Mouse (Mus musculus): ENCODE data around the gene Scml4. TPM values are rescaled to one million over a fixed set of nuclear protein-coding genes. Genes with fewer than 3 reads are reported as not detected.

The Scml4 gene
- polyA plus RNA-seq, 1 experiment = not detected

DNA sequence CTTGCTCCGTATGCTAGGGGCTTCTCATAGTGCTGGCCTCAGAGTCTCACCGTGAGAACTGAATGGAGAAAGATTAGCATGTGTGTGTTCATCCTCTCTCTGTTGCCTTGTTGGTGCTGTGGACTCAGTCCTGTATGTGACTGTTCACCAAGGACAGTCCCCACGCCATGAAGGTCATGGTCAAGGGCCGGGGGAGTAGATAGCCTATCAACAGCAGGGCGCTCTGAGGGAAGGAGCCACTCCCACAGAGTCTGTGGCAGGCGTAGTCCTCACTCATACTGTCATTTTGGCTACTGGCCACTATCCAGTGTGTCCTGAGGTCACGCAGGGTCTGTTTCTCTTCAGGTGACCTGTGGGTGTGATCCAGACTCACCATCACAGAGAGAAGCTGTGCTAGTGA, 34.5 kb downstream of the Scml4 start:
- Histone ChIP-seq H3K27ac (ENCODE audit: insufficient read depth, low read depth, low read length) (no peak overlapping the region), H3K4me3 (ENCODE audit: insufficient read depth, low read length) (no peak overlapping the region), H3K4me1 (ENCODE audit: control insufficient read depth, insufficient read depth, low read length) (peaks cover 4% of the 10 kb centered on the region; the same call in 1 of the 2 replicates)
- no peak for TF ChIP-seq POLR2A (IDR thresholded peaks at IDR 0.05; ENCODE audit: borderline replicate concordance, low read depth, low read length)
- no peak for TF ChIP-seq CTCF (IDR thresholded peaks at IDR 0.05; ENCODE audit: low read depth, low read length)

DNA sequence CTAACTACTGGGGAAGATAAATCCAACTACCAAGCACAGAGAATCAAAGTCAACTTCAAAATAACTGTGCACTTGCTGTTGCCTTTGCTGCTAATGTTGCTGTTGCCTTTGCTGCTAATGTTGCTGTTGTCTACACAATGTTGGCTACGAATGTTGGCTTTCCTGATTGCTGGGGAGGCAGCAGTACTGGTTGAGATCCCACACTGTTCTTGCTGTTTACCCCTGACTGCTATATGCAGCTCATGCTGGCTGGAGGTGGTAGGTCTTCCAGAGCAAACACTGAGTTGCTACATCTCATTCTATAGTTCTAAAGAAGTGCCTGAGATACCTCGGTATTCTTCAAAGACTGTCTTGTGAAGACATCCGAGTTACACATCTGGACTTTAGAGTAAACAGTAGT, 36.5 kb downstream of the Scml4 start:
- no peak overlapping the region for H3K4me3 ChIP-seq (ENCODE audit: insufficient read depth, low read length)
- peaks cover 4% of the 10 kb centered on the region; the same call in 1 of the 2 replicates for H3K4me1 ChIP-seq (ENCODE audit: control insufficient read depth, insufficient read depth, low read length)
- no peak for TF ChIP-seq POLR2A (IDR thresholded peaks at IDR 0.05; ENCODE audit: borderline replicate concordance, low read depth, low read length)
- no peak for TF ChIP-seq CTCF (IDR thresholded peaks at IDR 0.05; ENCODE audit: low read depth, low read length)
- no peak overlapping the region for H3K27ac ChIP-seq (ENCODE audit: insufficient read depth, low read depth, low read length)

DNA sequence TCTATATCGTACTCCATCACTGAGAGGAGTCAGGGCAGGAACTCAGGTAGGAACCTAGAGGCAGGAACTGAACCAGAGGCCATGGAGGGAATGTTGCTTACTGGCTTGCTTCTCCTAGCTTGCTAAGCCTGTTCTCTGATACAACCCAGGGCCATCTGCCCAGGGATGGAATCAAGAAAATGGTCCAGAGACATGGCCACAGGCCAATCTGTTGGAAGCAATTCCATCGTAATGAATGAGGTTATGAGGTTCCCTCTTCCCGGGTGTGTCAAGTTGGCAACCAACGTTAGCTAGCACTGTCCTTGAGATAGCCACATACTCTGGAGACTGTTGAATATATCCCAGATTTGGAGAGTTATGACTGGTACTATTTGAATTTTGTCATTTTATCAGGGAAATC, 37.0 kb downstream of the Scml4 start:
- TF ChIP-seq CTCF (IDR thresholded peaks at IDR 0.05; ENCODE audit: low read depth, low read length) = no peak
- TF ChIP-seq POLR2A (IDR thresholded peaks at IDR 0.05; ENCODE audit: borderline replicate concordance, low read depth, low read length) = no peak
- Histone ChIP-seq H3K27ac (ENCODE audit: insufficient read depth, low read depth, low read length) (no peak overlapping the region), H3K4me3 (ENCODE audit: insufficient read depth, low read length) (no peak overlapping the region), H3K4me1 (ENCODE audit: control insufficient read depth, insufficient read depth, low read length) (peaks cover 4% of the 10 kb centered on the region; the same call in 1 of the 2 replicates)

DNA sequence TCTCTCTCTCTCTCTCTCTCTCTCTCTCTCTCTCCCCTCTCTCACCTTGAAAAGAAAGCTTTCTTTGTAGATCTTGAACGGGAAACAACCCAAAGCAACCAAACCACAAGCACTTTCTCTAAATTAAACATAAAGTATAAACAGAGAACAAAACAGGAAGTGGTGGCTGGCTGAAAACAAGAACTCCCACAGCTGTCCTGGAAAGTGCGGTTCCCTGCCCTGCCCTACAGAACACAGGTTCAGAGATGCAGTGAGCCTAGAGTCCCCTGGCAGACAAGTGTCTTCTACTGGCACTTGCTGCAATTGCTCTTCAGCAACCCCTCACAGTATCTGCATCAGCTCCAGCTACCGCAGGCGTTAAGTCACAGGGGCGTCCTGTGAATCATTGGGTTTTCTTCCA, 37.5 kb downstream of the Scml4 start:
- Histone ChIP-seq H3K4me3 (ENCODE audit: insufficient read depth, low read length) (no peak overlapping the region), H3K27ac (ENCODE audit: insufficient read depth, low read depth, low read length) (no peak overlapping the region), H3K4me1 (ENCODE audit: control insufficient read depth, insufficient read depth, low read length) (peaks cover 4% of the 10 kb centered on the region; the same call in 1 of the 2 replicates)
- TF ChIP-seq CTCF (IDR thresholded peaks at IDR 0.05; ENCODE audit: low read depth, low read length) (no peak), POLR2A (IDR thresholded peaks at IDR 0.05; ENCODE audit: borderline replicate concordance, low read depth, low read length) (no peak)

DNA sequence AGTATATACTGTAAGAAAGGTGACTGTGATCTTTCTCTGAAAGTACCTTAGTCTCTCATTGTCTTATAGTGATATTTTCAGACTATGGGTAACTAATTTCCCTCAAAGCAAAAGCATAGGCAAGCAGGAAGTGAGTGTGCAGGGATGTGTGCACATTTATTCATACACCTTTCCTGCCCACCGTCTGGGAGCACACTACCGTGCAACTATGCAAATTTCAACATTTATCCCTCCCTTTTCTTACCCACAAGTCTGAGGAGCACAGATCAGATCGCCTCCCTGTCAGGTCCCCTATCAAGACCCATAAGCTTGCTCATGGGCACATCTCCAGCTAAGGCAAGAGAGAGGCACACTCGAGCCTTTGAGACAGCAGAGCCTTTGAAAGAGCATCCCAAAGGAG, 41.2 kb downstream of the Scml4 start:
- Histone ChIP-seq H3K4me3 (ENCODE audit: insufficient read depth, low read length) (no peak overlapping the region), H3K4me1 (ENCODE audit: control insufficient read depth, insufficient read depth, low read length) (peaks cover 4% of the 10 kb centered on the region; the same call in 1 of the 2 replicates), H3K27ac (ENCODE audit: insufficient read depth, low read depth, low read length) (no peak overlapping the region)
- no peak for TF ChIP-seq CTCF (IDR thresholded peaks at IDR 0.05; ENCODE audit: low read depth, low read length)
- TF ChIP-seq POLR2A (IDR thresholded peaks at IDR 0.05; ENCODE audit: borderline replicate concordance, low read depth, low read length) = no peak

DNA sequence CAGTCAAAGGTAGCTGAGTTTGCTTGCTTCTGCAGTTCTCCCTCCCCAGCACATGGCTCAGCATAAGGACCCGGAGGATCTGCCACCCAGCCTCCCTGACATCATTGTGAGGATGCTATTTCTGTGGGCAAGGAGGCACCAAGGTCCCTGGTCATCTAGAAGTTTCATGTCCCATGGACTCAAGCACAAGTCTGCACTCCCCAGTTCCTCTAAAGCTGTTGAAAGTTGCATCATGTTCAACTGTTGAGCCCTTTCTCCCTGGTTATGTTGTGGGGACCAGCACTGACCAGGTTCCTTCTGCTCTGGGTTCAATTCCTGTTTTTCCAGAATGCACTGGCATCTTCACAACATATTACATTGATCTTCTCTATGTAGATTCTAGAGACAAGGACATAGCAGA, 42.9 kb downstream of the Scml4 start:
- H3K4me1 ChIP-seq (ENCODE audit: control insufficient read depth, insufficient read depth, low read length) = peaks cover under 1% of the 10 kb centered on the region; the same call in 1 of the 2 replicates
- no peak overlapping the region for H3K27ac ChIP-seq (ENCODE audit: insufficient read depth, low read depth, low read length)
- H3K4me3 ChIP-seq (ENCODE audit: insufficient read depth, low read length) = no peak overlapping the region
- TF ChIP-seq POLR2A (IDR thresholded peaks at IDR 0.05; ENCODE audit: borderline replicate concordance, low read depth, low read length) (no peak), CTCF (IDR thresholded peaks at IDR 0.05; ENCODE audit: low read depth, low read length) (no peak)

DNA sequence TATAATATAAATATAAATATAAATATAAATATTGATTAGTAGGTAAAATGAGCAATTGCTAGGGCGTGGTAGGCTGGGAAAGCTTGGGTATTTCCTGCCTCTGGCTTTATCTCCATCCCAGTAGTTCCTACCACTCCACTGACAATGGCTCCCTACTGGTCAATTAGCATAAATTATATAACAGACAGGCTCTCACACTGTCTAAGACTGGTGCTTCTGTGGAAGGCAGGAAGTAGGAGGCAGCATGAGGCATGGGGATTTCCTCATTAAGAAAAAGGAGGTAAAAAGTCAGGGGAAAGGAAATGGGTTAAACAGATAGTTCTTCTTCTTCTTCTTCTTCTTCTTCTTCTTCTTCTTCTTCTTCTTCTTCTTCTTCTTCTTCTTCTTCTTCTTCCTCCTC, 48.4 kb downstream of the Scml4 start:
- TF ChIP-seq CTCF (IDR thresholded peaks at IDR 0.05; ENCODE audit: low read depth, low read length) = no peak
- no peak for TF ChIP-seq POLR2A (IDR thresholded peaks at IDR 0.05; ENCODE audit: borderline replicate concordance, low read depth, low read length)
- Histone ChIP-seq H3K4me1 (ENCODE audit: control insufficient read depth, insufficient read depth, low read length) (no peaks in the 10 kb centered on the region), H3K4me3 (ENCODE audit: insufficient read depth, low read length) (no peak overlapping the region), H3K27ac (ENCODE audit: insufficient read depth, low read depth, low read length) (no peak overlapping the region)

DNA sequence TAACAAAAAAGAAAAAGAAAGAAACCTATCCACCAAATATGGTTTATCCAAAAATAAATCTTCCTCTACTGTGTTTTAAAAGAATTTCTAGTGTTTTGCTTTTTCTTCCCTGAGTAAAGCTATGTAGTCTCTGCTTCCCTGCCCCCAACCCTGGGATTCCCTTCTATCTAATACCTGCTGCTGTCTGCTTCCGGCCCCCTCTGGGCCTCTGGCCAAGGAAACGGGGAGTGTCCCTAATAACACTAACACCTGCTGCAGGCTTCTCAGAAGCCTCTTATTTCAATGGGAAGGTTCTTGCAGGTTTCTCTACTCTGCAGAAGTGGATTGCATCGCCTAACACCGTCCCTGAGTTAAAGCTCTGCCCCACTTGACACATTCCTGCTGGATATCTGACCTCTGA, 50.4 kb downstream of the Scml4 start:
- Histone ChIP-seq H3K27ac (ENCODE audit: insufficient read depth, low read depth, low read length) (no peak overlapping the region), H3K4me1 (ENCODE audit: control insufficient read depth, insufficient read depth, low read length) (0 out of 2 replicates have a peak, but pooled peaks cover 2% of the 10 kb centered on the region), H3K4me3 (ENCODE audit: insufficient read depth, low read length) (no peak overlapping the region)
- TF ChIP-seq POLR2A (IDR thresholded peaks at IDR 0.05; ENCODE audit: borderline replicate concordance, low read depth, low read length) = no peak
- TF ChIP-seq CTCF (IDR thresholded peaks at IDR 0.05; ENCODE audit: low read depth, low read length) = no peak

DNA sequence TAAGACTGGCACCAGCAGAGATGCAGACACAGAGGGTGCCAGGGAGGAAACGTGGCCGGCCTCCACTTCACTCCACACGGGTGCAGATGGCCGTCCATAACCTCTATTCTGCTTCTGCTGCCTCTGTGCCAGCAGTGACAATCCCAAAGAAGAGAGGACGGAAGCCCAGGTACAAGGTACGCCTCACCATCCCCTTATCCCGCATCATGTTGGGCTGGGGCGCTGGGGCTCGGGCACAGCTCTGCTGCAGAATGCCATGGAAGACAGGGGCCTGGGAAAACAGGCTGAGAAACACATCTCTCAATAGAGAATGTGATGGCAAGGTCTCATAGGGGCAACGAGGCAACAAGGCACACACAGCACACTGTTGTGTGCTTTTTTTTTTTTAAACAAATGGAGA, 51.9 kb downstream of the Scml4 start:
- H3K4me3 ChIP-seq (ENCODE audit: insufficient read depth, low read length) = no peak overlapping the region
- TF ChIP-seq CTCF (IDR thresholded peaks at IDR 0.05; ENCODE audit: low read depth, low read length) = no peak
- no peak for TF ChIP-seq POLR2A (IDR thresholded peaks at IDR 0.05; ENCODE audit: borderline replicate concordance, low read depth, low read length)
- H3K27ac ChIP-seq (ENCODE audit: insufficient read depth, low read depth, low read length) = no peak overlapping the region
- H3K4me1 ChIP-seq (ENCODE audit: control insufficient read depth, insufficient read depth, low read length) = 0 out of 2 replicates have a peak, but pooled peaks cover 2% of the 10 kb centered on the region

DNA sequence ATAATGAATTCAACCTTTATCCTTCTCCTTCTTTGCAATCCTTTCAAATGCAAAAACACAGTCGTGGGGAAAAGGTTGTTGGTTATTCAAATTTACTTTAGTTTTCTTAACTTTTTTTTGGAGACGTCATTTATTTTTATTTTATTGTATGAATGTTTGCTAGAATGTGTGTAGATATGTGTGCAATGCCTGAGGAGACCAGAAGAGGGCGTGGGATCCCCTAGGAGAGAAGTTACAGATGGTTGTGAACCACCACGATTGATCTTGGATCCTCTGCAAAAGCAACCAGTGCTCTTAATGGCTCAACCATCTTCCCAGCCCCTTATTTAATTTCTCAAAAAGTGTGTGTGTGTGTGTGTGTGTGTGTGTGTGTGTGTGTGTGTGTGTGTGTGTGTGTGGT, 53.0 kb downstream of the Scml4 start:
- Histone ChIP-seq H3K4me3 (ENCODE audit: insufficient read depth, low read length) (no peak overlapping the region), H3K4me1 (ENCODE audit: control insufficient read depth, insufficient read depth, low read length) (0 out of 2 replicates have a peak, but pooled peaks cover 2% of the 10 kb centered on the region), H3K27ac (ENCODE audit: insufficient read depth, low read depth, low read length) (no peak overlapping the region)
- TF ChIP-seq POLR2A (IDR thresholded peaks at IDR 0.05; ENCODE audit: borderline replicate concordance, low read depth, low read length) (no peak), CTCF (IDR thresholded peaks at IDR 0.05; ENCODE audit: low read depth, low read length) (no peak)

DNA sequence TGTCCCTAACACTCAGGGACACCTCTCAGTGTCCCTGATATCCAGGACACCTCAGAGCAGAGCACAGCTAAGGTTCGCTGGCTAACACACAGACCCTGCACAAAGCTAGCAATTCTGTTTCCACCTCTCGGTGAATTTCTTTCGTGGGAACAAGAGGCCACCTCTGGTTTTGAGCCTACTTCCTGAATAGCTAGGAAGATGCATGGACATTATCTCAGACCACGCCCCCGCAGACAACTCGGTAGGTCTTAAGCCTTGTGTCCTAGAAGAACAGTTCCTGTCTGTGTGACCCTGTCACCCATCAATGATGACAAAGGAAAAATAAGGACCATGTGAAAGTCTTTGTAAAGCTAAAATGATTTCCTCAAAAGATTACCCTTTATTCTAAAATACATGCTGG, 54.0 kb downstream of the Scml4 start:
- Histone ChIP-seq H3K4me3 (ENCODE audit: insufficient read depth, low read length) (no peak overlapping the region), H3K4me1 (ENCODE audit: control insufficient read depth, insufficient read depth, low read length) (0 out of 2 replicates have a peak, but pooled peaks cover 2% of the 10 kb centered on the region), H3K27ac (ENCODE audit: insufficient read depth, low read depth, low read length) (no peak overlapping the region)
- TF ChIP-seq POLR2A (IDR thresholded peaks at IDR 0.05; ENCODE audit: borderline replicate concordance, low read depth, low read length) (no peak), CTCF (IDR thresholded peaks at IDR 0.05; ENCODE audit: low read depth, low read length) (no peak)
